In genomic region chr5:29785953-29786352, GRCm38 (mm10) we compare ENCODE assay signal across 36 mouse cellular contexts. TPM values are rescaled to one million over a fixed set of nuclear protein-coding genes. Genes with fewer than 3 reads are reported as not detected.
"Had no signal": no experiment of that assay in that cellular context is flagged by ENCODE, and none has a peak within 500 bp of the region (broad histone marks: within the 10 kb centered on the region; RNA-seq: fewer than 3 reads in every experiment).

No protein-coding gene starts in this region.

RNA-seq across cellular contexts. Expression of gene Gm5129, which starts 50.2 kb away (rescaled TPM):
- total RNA-seq: heart, postnatal 10 days; heart, postnatal 14 days; heart, postnatal 25 days; heart, postnatal 4 days; hindbrain, postnatal 0 days; layer of hippocampus, adult 18-20 months; layer of hippocampus, adult 2 months; layer of hippocampus, postnatal 10 days; layer of hippocampus, postnatal 14 days; layer of hippocampus, postnatal 25 days; left cerebral cortex, adult 18-20 months had no signal
- polyA plus RNA-seq: heart, embryonic 10.5 days; heart, embryonic 11.5 days; heart, embryonic 12.5 days; heart, embryonic 13.5 days; heart, embryonic 14.5 days; heart, embryonic 15.5 days; heart, embryonic 16.5 days; heart, postnatal 0 days; hindbrain, embryonic 10.5 days; hindbrain, embryonic 11.5 days; hindbrain, embryonic 12.5 days; hindbrain, embryonic 13.5 days; hindbrain, embryonic 14.5 days; hindbrain, embryonic 15.5 days; hindbrain, embryonic 16.5 days; hindbrain, postnatal 0 days; inflammation-experienced regulatory T-cells, adult 6 months; intestine, embryonic 14.5 days; intestine, embryonic 15.5 days; intestine, embryonic 16.5 days; intestine, postnatal 0 days; kidney, adult 2 months; kidney, embryonic 14.5 days; kidney, embryonic 16.5 days; kidney, postnatal 0 days; large intestine, adult 2 months had no signal
